Mouse (Mus musculus): ENCODE results near the gene Slirp.
A peak's percentile ranks its signal among the peaks of the same experiment; 100 is the strongest.

The Slirp gene

GRCm38 (mm10) chr12:87443700-87444122 is at the start of gene Slirp, which contains the start of gene Alkbh1:
Gene Slirp, plus strand, starts transcription at chr12:87443896.
Gene Alkbh1, minus strand, starts transcription at chr12:87444017.
- peak; percentile 92 for DNase-seq

- DNase-seq = no peak
Observed at GRCm38 (mm10) chr12:87394316-87394715, 49.4 kb upstream of the Slirp start.

- no peak for DNase-seq
Observed at GRCm38 (mm10) chr12:87397126-87397525, 46.6 kb upstream of the Slirp start.

- no peak for DNase-seq
Observed at GRCm38 (mm10) chr12:87397811-87398417, 45.8 kb upstream of the Slirp start.

- DNase-seq = no peak
Observed at GRCm38 (mm10) chr12:87399119-87399819, 44.4 kb upstream of the Slirp start.

- DNase-seq = no peak
Observed at GRCm38 (mm10) chr12:87401883-87402282, 41.8 kb upstream of the Slirp start.

- no peak for DNase-seq
Observed at GRCm38 (mm10) chr12:87405165-87405564, 38.5 kb upstream of the Slirp start.

- no peak for DNase-seq
Observed at GRCm38 (mm10) chr12:87405721-87406120, 38.0 kb upstream of the Slirp start.

GRCm38 (mm10) chr12:87407869-87408605 is 35.7 kb upstream of the Slirp start:
- no peak for DNase-seq

- DNase-seq = no peak
Observed at GRCm38 (mm10) chr12:87409123-87409522, 34.6 kb upstream of the Slirp start.

GRCm38 (mm10) chr12:87410999-87411398 is 32.7 kb upstream of the Slirp start:
- no peak for DNase-seq

GRCm38 (mm10) chr12:87413179-87413790 is 30.4 kb upstream of the Slirp start:
- DNase-seq = peak; percentile 44

- no peak for DNase-seq
Observed at GRCm38 (mm10) chr12:87415358-87415757, 28.3 kb upstream of the Slirp start.

- DNase-seq = peak; percentile 28
Observed at GRCm38 (mm10) chr12:87416690-87417089, 27.0 kb upstream of the Slirp start.

GRCm38 (mm10) chr12:87418921-87419320 is 24.8 kb upstream of the Slirp start:
- no peak for DNase-seq

- no peak for DNase-seq
Observed at GRCm38 (mm10) chr12:87419974-87420485, 23.7 kb upstream of the Slirp start.

- DNase-seq = no peak
Observed at GRCm38 (mm10) chr12:87421708-87422507, 21.8 kb upstream of the Slirp start.

GRCm38 (mm10) chr12:87423700-87424099 is 20.0 kb upstream of the Slirp start:
- DNase-seq = no peak

GRCm38 (mm10) chr12:87424516-87424915 is 19.2 kb upstream of the Slirp start:
- DNase-seq = no peak

- DNase-seq = no peak
Observed at GRCm38 (mm10) chr12:87426354-87427031, 17.2 kb upstream of the Slirp start.

GRCm38 (mm10) chr12:87428295-87428694 is 15.4 kb upstream of the Slirp start:
- no peak for DNase-seq

GRCm38 (mm10) chr12:87428885-87429284 is 14.8 kb upstream of the Slirp start:
- DNase-seq = no peak

Measured in right cerebral cortex, adult 18-20 months (tissue).